Mouse (Mus musculus): Measurements from ENCODE around the gene Stfa3. TPM values are rescaled to one million over a fixed set of nuclear protein-coding genes. Genes with fewer than 3 reads are reported as not detected.
"Not testable (repeated sequence)": the region's sequence is repeated elsewhere in the genome, so short reads cannot be mapped to it uniquely, and the experiment has no call there.

Stfa3 gene
- total RNA-seq, 2 experiments from 2014 or later = not detected

DNA sequence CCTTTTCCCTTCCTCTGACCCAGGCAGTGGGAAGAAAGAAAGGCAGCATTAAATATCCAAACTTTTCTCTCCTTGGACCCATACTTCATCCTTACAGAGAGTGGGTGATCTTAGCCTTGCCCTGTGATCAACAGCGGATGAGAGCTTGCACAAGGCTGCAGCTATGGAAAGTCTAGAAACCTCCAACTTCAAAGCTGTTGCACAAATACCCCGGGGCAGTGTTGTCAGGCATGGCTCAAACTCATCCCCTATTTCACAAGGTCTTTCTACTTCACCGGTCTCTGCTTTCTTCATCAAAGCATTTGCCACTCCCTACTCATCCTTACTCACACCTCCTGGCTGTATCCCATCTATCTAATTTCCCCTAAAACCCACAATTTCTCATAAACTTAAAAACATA is 10.2 kb upstream of the Stfa3 start:
- DNase-seq (ENCODE audit: extremely low spot score in 1 of 2, low spot score in 2 of 2) = no peak
- intact Hi-C loops (cut with DNase I) = no loop called here
- Histone ChIP-seq H3K27ac (no peak overlapping the region), H3K4me3 (no peak overlapping the region)
- TF ChIP-seq CTCF (IDR thresholded peaks at IDR 0.05) = no peak

DNA sequence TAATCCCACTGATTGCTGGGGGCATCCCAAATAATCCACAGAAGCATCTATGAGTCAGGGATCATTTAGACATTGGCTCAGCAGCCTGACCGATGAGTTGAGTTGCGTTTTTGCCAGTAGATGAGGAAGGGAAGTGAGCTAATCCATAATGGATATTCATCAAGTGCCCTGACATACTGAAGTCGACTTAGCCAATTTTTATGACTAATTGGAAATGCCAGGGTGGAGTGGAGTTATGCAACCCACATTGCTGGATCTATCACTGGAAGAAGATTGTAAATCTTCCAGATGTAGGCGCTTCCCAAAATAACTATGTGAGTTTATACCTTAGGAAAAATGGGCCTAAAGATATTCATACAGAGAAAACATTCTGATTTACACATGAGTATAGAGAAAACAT is 8.9 kb upstream of the Stfa3 start:
- DNase-seq (ENCODE audit: extremely low spot score in 1 of 2, low spot score in 2 of 2) = no peak
- no peak for TF ChIP-seq CTCF (IDR thresholded peaks at IDR 0.05)

DNA sequence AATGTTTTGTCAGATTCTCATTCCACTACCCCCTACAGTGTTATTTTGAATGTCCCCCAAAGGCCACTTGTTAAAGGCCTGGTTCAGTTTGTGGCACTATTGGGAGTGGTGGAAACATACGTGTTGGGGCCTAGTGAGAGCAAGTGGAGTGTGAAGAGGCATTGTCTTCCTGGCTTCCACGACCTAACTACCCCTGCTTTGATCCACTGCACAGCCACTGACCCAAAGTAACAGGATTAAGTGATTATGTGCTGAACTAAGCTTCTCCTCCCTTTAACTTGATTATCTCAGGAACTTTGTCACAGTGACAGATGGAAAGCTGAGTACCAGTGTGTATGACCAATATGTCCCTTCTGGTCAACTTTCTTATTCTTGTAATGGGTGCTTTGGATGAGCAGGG is 5.2 kb upstream of the Stfa3 start:
- no peak overlapping the region for H3K27ac ChIP-seq
- intact Hi-C loops (cut with DNase I) = no loop called here
- no peak for DNase-seq (ENCODE audit: extremely low spot score in 1 of 2, low spot score in 2 of 2)
- TF ChIP-seq CTCF (IDR thresholded peaks at IDR 0.05) = no peak
- H3K4me3 ChIP-seq = no peak overlapping the region

More for the DNA sequence above, 8.9 kb upstream of the Stfa3 start:
- H3K4me3 ChIP-seq = no peak overlapping the region
- intact Hi-C loops (cut with DNase I) = no loop called here
- no peak overlapping the region for H3K27ac ChIP-seq

DNA sequence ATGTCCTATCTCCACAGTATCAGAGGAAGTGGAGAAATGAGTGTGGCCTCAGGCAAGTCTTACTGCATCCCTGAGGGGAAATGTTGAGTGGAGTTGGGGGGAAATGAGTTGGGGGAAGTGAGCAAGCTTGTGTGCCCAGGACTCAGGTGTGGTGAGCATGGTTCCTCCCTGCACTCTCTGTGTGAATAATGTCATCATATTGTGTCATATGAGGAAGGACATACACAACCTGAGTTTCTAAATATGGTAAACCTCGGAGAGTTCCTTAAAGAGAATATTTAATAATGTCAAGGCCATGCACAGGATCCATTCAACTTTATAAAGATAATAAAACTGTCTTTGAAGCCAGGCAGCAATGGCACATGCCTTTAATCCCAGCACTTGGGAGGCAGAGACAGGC is 34.2 kb downstream of the Stfa3 start:
- DNase-seq (ENCODE audit: extremely low spot score in 1 of 2, low spot score in 2 of 2); intact Hi-C loops (cut with DNase I); H3K27ac ChIP-seq; H3K4me3 ChIP-seq: not testable (repeated sequence)

DNA sequence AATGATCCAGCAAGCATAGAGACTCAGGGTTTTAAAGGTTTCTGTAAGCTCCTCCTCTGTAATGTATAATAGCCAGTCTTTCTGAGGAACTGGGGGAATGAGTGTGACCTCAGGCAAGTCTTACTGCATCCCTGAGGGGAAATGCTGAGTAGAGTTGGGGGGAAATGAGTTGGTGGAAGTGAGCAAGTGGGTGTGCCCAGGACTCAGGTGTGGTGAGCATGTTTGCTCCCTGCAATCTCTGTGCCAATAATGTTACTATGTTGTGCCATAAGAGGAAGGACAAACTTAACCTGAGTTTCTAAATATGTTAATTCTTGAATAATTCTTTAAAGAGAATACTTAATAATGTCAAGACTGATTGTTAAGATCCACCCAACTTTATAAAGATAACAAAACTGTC is 46.8 kb downstream of the Stfa3 start, which contains the start of gene Stfa2:
TSS of gene Stfa2 (minus strand) at position 101 of the 400 bp plus-strand sequence.
- intact Hi-C loops (cut with DNase I) = no loop called here
- no peak for TF ChIP-seq CTCF (IDR thresholded peaks at IDR 0.05)
- H3K27ac ChIP-seq = no peak within 1 kb of the TSS
- no peak for DNase-seq (ENCODE audit: extremely low spot score in 1 of 2, low spot score in 2 of 2)
- no peak within 1 kb of the TSS for H3K4me3 ChIP-seq

Other genes starting within 250 kb of the Stfa3 start
- not detected for gene Gm5416, start 245.0 kb downstream of the Stfa3 start, total RNA-seq (2021)
- not detected for gene 2010005H15Rik, start 233.9 kb downstream of the Stfa3 start, total RNA-seq (2021)
- gene Stfa1, start 178.4 kb downstream of the Stfa3 start, total RNA-seq (2021) = not detected
- gene BC117090, start 121.1 kb downstream of the Stfa3 start, total RNA-seq (2021) = not detected
- gene BC100530, start 87.6 kb downstream of the Stfa3 start, total RNA-seq (2021) = not detected
- not detected for gene Stfa2, start 46.9 kb downstream of the Stfa3 start, total RNA-seq (2021)
- gene Casr, start 106.7 kb upstream of the Stfa3 start, total RNA-seq (2021) = 1 to 10 TPM in 1 of 2 experiments, under 1 TPM in 1; 0.75 to 1.5 TPM
- 1 to 10 TPM; 1.6 to 1.7 TPM for gene Cd86, start 210.7 kb upstream of the Stfa3 start, total RNA-seq (2021)
- under 1 TPM; 0.23 to 0.47 TPM for gene Ildr1, start 238.6 kb upstream of the Stfa3 start, total RNA-seq (2021)

All from left cerebral cortex, adult 2 months (tissue).